Mouse (Mus musculus) stomach, postnatal 0 days (tissue): Measurements from ENCODE around the gene Scml4.

Experiments used
- CTCF ChIP-seq: IDR thresholded peaks from 2 replicates; pipeline ENCODE4 v1.5.1; 2016; ENCODE audit warnings: antibody characterized with exemption, low read depth, mild to moderate bottlenecking, moderate library complexity
- EP300 ChIP-seq: optimal IDR thresholded peaks from 2 replicates; pipeline ENCODE3; 2016; ENCODE audit warnings: antibody characterized with exemption

DNA sequence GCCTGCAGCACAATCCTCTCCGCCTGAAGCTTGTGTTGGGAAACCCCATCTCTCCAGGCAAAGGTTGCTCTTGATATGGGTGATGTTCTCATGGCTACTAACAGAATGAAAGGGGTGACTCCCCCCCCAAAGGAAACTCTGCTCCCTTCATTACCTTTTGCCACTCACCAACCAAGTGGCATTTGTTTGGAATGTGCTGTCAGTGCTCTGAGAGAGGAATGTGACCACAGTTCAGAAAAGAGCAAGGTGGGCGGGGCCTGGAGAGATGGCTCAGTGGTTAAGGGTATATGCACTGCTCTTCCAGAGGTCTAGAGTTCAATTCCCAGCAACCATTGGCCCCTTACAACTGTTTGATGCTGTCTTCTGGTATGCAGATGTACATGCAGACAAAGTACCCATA, 3.1 kb upstream of the Scml4 start:
- TF ChIP-seq EP300 (no peak), CTCF (no peak)
